Mouse (Mus musculus) adrenal gland, postnatal 14 days (tissue): ENCODE results near the gene Slit2. TPM values are rescaled to one million over a fixed set of nuclear protein-coding genes. Genes with fewer than 3 reads are reported as not detected.

Source experiments
- DNase-seq: peaks from one replicate; pipeline ENCODE4 v3.0.0; 2021; ENCODE audit warnings: mixed read lengths
- long read RNA-seq, 2 experiments: library from polyadenylated mRNA; stranded (forward); transcript quantifications; one replicate each; pipeline ENCODE4 v2.0.0; 2021
- total RNA-seq: library from RNA; stranded (reverse); gene quantifications from 2 replicates; pipeline ENCODE4 v1.2.3, GENCODE M21; 2021

Slit2 gene
- 15.2 and 16.3 TPM in 2 replicates for total RNA-seq
- long read RNA-seq, experiment 1, partial matches to known transcripts, result 0 of 7 reads
- long read RNA-seq, experiment 1, other reads (novel, unspliced or antisense), result 3 of 7 reads
- long read RNA-seq, experiment 2, partial matches to known transcripts, result 0 of 3 reads
- long read RNA-seq, experiment 2, other reads (novel, unspliced or antisense), result 1 of 3 reads

- peak; percentile 93 for DNase-seq
Observed at GRCm38 (mm10) chr5:47982941-47983701, at the start of gene Slit2. Gene Slit2 (plus strand): TSS chr5:47983138.

- DNase-seq, result no peak
Observed at GRCm38 (mm10) chr5:47938586-47939372, 44.2 kb upstream of the Slit2 start.

- peak; percentile 39 for DNase-seq
Observed at GRCm38 (mm10) chr5:47956451-47956850, 26.5 kb upstream of the Slit2 start.

GRCm38 (mm10) chr5:47975795-47976194 lies 7.1 kb upstream of the Slit2 start:
- no peak for DNase-seq

- DNase-seq, result peak; percentile 24
Observed at GRCm38 (mm10) chr5:47979371-47979770, 3.6 kb upstream of the Slit2 start.

- no peak for DNase-seq
Observed at GRCm38 (mm10) chr5:47980459-47980858, 2.5 kb upstream of the Slit2 start.

GRCm38 (mm10) chr5:47981951-47982350 lies 987 bp upstream of the Slit2 start:
- no peak for DNase-seq

GRCm38 (mm10) chr5:47983746-47984583 lies 1.0 kb downstream of the Slit2 start:
- DNase-seq, result peak; percentile 47

GRCm38 (mm10) chr5:47984584-47985197 lies 1.8 kb downstream of the Slit2 start:
- DNase-seq, result no peak

- DNase-seq, result peak; percentile 30
Observed at GRCm38 (mm10) chr5:47985198-47985631, 2.3 kb downstream of the Slit2 start.

GRCm38 (mm10) chr5:47985901-47986670 lies 3.1 kb downstream of the Slit2 start:
- DNase-seq, result peak; percentile 15

GRCm38 (mm10) chr5:47990926-47991325 lies 8.0 kb downstream of the Slit2 start:
- no peak for DNase-seq

GRCm38 (mm10) chr5:48003708-48004415 lies 20.9 kb downstream of the Slit2 start:
- no peak for DNase-seq

- DNase-seq, result no peak
Observed at GRCm38 (mm10) chr5:48005533-48005932, 22.6 kb downstream of the Slit2 start.

- no peak for DNase-seq
Observed at GRCm38 (mm10) chr5:48006059-48006458, 23.1 kb downstream of the Slit2 start.

- DNase-seq, result no peak
Observed at GRCm38 (mm10) chr5:48023441-48023840, 40.5 kb downstream of the Slit2 start.

GRCm38 (mm10) chr5:48034875-48035274 lies 51.9 kb downstream of the Slit2 start:
- DNase-seq, result no peak

- peak; percentile 26 for DNase-seq
Observed at GRCm38 (mm10) chr5:48038033-48038432, 55.1 kb downstream of the Slit2 start.

GRCm38 (mm10) chr5:48048986-48049751 lies 66.2 kb downstream of the Slit2 start:
- no peak for DNase-seq
